Mouse (Mus musculus) 3134 (cell line): ENCODE measurements around the gene Sult3a2.
"Not testable (repeated sequence)": the region's sequence is repeated elsewhere in the genome, so short reads cannot be mapped to it uniquely, and the experiment has no call there.

Experiments used
- DNase-seq: peaks from one replicate; pipeline ENCODE4 v3.0.0-alpha.2; 2011; ENCODE audit warnings: low spot score; ENCODE audit not compliant: insufficient read length; ENCODE audit errors: extremely low read depth

Gene Sult3a2

GRCm38 (mm10) chr10:33786604-33787003 lies at the start of gene Sult3a2:
TSS of gene Sult3a2 (minus strand) at chr10:33786704.
- no peak for DNase-seq

- DNase-seq = no peak
Measured at GRCm38 (mm10) chr10:33820892-33821291, 34.4 kb upstream of the Sult3a2 start.

- DNase-seq = no peak
Measured at GRCm38 (mm10) chr10:33816923-33817322, 30.4 kb upstream of the Sult3a2 start.

- no peak for DNase-seq
Measured at GRCm38 (mm10) chr10:33814266-33814665, 27.8 kb upstream of the Sult3a2 start.

GRCm38 (mm10) chr10:33811807-33812206 lies 25.3 kb upstream of the Sult3a2 start:
- no peak for DNase-seq

- DNase-seq = not testable (repeated sequence)
Measured at GRCm38 (mm10) chr10:33797221-33797949, 10.9 kb upstream of the Sult3a2 start.

- not testable (repeated sequence) for DNase-seq
Measured at GRCm38 (mm10) chr10:33796269-33796915, 9.9 kb upstream of the Sult3a2 start.

GRCm38 (mm10) chr10:33792166-33792565 lies 5.7 kb upstream of the Sult3a2 start:
- DNase-seq = not testable (repeated sequence)

- no peak for DNase-seq
Measured at GRCm38 (mm10) chr10:33787541-33787940, 1.0 kb upstream of the Sult3a2 start.

- DNase-seq = not testable (repeated sequence)
Measured at GRCm38 (mm10) chr10:33735251-33735650, 51.3 kb downstream of the Sult3a2 start.

GRCm38 (mm10) chr10:33733241-33733640 lies 53.3 kb downstream of the Sult3a2 start:
- no peak for DNase-seq

- no peak for DNase-seq
Measured at GRCm38 (mm10) chr10:33732409-33733185, 53.9 kb downstream of the Sult3a2 start.

GRCm38 (mm10) chr10:33723764-33724163 lies 62.7 kb downstream of the Sult3a2 start:
- no peak for DNase-seq

GRCm38 (mm10) chr10:33721827-33722438 lies 64.6 kb downstream of the Sult3a2 start:
- DNase-seq = no peak
